Mouse (Mus musculus) MN1 (cell line): ENCODE results near the gene Ppm1h.

Experiments
- DNase-seq: peaks from one replicate; pipeline ENCODE4 v3.0.0-alpha.2; 2016; ENCODE audit warnings: low spot score

Gene Ppm1h

DNA sequence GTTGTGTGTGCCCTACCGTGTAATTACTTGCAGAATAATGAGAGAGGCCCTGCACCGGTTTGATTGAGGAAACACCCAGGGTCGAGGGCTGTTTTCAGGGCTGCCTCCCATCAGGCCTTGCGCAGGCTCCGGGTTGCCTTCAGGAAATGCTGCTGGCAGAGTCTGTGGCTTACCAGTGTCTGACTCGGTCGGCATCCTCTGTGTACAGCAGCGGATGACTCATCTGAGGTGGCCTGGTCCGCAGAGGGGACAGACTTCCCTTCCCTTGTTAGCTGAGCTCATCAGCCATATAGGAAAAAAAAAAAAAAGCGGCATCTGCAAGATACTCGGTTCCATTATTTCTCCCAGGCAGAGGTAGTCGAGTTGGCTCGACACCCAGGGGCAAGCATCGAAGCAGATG, 136.5 kb downstream of the Ppm1h start:
- peak; percentile 96 for DNase-seq

DNA sequence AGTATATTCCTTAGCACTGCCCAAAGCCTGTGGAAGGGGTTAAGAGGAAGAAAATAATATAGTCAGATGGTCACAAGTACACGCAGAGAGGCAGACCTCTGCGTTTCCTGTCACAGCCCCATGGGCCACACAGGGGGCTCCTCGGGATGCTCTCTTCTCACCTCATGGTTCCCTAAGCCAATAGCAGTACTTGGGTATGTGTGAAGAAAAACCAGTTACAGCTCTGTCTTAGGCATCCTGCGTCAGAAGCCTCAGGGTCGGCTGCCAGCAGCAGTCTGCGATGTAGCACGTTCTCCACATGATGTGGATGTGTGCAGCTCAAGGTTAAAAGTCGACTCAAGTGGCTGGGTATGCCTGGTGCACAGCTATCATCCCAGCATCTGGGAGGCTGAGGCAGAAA, 139.2 kb downstream of the Ppm1h start:
- DNase-seq, result no peak

DNA sequence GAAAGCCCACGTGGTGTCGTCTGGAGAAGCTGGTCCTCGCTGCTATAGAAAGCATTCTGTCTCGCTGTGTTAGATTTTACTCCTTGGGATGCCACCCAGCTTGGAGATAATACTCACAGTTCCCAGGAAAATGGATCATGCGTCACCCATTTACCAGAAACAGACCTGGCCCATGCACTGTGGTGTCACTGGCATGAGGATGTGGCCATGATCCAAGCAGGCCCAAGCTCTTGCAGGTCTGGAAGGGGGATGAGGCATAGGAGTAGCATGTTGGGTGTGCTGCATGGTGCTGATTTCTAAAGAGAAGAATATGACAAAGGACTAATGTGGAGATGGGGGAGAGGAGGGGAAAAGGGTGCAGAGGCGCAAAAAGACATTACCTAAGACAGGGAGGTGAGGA, 141.2 kb downstream of the Ppm1h start:
- DNase-seq, result no peak

DNA sequence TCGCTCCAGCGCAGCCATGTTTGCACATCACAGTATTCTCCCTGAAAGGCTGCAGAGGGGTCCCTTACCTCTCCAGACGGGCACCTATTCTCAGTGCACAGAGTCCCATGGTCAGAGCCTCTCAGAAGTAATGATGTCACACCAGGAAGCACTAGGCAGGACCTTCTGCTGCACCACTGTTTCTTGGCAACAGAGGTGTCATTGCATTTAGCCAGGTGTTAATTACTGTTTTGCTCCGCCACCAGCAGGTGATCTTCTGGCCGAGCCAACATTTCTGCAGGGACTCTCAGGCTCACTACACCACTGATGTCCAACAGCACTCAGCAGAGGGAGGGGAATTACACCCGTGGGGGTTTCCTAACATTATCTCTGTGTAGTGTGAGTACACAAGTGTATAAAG, 143.0 kb downstream of the Ppm1h start:
- DNase-seq, result no peak

DNA sequence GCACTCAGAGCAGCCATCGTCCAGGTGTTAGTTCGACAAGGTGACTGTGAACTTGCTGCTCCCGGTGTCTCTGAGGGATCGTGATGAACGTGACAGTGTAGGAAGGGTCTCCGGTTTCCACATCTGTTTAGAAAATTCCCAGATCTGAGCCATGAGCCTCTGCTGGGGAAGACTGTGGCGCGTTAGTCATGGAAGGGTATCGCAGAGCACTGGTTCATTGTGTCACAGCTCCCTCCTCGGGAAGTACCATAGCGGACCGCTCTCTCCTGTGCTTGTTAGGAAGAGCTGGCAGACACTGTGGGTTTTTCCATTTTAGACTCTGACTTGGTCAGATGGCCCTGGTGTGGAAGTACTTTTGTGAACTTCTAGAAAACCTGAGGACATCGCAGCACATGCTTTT, 145.1 kb downstream of the Ppm1h start:
- DNase-seq, result no peak

DNA sequence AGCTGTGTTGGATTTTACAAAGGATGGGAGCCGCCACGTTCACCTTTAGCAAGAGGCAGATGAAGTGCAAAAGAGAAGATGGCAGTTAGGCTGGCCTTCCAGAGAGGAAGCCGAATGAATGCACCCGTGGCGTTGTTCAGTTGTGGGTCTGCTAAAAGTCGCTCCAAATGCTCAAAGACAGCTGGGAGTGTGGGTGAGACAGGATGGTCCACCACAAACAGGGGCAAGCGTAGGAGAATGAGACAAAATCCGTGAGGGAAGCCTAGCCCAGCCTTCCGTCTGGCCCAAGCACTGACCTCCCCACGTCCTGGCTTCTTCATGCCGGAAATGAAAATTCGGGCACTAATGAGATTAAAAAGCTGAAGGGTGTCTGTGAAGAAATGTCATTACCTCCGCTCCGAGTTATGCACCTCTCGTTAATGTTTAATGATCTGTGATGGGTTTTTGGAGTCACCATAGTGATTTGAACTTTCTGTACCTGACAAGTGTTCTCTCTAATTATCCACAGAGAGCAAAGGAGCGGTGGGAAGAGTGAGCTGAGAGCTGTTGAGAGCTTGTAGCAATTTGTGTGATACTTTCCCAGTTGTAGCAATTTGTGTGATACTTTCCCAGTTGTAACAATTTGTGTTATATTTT, 148.3 kb downstream of the Ppm1h start:
- DNase-seq, result no peak

DNA sequence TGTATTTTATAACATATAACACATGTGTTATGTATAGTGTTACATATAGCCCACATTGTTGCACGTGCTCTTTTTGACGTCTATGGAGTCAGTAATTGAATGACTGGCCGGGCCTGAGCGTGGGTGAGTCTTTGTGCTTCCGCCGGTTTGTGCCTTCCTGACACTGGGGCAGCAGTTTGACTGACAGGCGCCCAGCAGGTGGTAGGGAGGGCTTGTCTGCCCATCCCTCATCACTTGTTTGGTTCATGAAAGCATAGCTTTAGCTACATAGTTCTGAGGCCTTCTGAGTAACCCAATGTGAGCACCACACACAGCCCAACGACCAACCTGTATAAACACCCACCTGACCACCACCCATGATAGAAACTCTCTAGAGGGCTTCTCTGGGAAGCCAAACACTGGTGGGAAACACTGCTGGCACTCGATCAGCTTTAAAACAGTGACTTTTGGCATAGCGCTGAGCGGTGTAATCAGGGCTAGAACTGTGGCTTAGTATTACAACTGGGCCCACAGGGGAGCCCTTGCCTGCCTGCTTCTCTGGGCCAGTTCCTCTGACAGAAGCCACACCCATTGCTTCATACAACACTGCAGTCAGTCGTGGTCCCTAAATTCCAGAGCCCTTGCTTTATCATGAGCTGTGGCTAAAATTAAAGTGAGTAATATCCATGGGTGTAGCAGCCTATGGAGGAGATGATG, 149.3 kb downstream of the Ppm1h start:
- DNase-seq, result no peak

DNA sequence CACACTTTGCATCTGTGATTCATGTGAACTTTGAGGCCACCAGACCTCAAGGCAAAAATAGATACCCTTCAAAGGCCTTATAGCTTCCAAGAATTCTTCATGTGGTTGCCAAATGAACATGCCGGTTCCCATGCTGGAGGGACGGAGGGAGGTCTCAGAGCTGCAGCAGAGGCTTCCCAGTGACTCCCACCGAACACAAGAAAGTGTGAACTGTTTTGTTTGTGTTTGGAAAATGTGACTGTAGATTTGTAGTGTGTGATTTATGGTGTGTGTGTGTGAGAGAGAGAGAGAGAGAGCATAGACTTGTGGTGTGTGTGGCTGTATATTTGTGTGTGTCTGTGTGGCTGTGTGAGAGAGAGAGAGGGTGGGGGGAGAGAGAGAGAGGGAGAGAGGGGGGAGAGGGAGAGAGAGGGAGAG, 151.2 kb downstream of the Ppm1h start:
- no peak for DNase-seq

DNA sequence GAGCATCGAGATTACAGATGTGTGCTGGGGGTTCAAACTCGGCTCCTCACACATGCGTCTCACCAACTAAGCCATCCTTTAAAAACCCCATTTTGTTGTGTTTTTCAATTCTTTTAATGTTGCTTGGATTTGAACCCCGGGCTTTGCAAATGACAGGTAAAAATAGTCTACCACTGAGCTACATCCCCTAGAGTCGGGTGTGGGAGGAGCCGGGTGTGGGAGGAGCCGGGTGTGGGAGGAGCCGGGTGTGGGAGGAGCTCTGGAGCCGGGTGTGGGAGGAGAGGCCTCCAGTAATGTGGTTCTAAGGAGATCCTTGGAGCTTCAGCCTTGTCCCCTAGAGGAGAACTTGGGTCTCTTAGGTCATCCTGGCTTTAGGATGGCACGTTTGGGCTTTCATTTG, 152.1 kb downstream of the Ppm1h start:
- no peak for DNase-seq

DNA sequence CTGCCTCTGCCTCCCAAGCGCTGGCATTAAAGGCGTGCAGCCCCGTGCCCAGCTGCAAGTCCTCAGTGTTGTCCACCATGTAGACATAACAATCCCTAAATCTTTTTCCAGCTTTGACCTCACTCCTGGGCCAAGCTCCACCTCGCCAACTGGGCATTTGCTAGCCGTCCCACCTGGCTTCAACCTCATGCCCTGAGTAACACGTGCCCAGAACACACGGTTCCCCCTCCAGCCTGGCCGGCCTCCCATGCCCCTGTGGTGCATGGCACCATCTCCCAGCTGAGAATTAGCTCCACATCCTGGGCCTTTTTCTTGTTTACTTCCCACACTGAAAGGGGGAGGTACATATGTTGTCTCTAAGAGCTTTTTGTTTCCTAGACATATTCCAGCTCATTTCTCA, 163.5 kb downstream of the Ppm1h start:
- no peak for DNase-seq

DNA sequence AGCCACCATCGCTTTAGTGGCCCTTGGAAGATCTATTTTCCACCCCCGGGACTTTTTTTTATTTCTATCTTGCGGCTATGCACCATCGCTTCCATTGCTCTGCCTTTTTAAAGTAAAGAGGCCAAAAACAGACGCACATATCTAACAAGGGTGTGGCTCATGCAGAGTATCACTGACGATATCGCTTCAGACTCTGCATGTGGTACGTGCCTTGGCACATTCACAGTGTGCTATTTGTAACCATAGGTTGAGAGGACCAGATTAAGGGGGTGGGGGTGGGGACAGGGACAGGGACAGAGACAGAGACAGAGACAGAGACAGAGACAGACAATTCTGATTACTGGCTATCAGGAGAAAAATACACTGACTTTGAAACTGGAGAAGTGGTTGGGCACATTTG, 164.4 kb downstream of the Ppm1h start:
- no peak for DNase-seq

DNA sequence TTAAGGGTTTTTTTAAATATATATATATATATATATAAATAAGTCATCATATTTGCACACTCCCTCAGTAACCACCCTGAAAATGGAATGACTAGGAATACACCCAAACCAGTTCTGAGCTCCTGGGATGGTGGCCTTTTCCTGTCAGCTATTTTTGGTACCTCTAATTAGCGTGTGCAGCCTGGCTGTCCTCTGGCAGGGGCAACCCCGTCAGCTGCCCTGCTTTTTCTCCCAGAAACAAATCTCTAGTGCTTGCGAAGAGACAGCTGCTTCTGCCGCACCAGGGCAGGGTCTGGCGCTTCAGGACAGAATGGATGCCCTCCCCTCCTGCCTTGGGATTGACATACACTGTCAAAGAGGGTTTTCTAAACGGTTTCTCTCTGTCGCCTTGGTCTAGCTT, 166.9 kb downstream of the Ppm1h start:
- DNase-seq, result peak; percentile 55

DNA sequence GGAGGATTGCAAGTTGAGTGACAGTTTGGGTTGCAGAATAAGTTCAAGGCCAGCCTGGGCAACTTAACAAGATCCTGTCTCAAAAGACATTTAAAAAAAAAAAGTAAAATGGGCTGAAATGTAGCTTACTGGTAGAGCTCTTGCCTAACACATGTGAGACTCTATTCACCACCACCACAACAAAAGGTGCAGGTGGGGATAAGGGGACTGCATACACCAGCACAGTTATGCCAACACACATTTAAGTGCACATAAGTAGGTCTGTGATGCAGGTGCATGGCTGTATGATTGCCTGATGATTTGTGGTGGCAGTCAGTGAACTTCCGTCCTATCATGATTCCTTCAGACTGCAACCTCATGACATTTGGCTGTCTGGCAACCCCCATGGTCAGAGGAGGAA, 167.9 kb downstream of the Ppm1h start:
- DNase-seq, result no peak

DNA sequence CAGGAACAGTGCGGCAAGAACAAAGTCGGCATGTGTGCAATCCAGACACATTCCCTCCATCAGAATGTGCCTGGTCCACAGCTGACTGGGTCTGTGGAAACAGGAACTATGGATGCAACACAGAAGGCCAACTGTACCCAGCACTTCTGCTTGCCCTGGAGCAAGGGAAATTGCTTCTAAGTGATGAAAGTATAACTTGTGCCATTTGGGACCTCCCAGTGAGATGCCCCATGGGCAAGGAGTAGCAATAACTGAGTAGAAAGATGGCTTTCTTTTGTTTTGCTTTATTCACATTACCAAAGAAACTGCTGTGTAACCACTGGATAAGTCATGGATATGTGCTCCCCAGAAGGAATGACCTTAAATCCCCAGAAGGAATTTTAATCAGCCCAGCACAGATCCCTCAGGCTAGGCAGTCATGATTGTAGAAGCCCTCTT, 169.5 kb downstream of the Ppm1h start:
- no peak for DNase-seq

DNA sequence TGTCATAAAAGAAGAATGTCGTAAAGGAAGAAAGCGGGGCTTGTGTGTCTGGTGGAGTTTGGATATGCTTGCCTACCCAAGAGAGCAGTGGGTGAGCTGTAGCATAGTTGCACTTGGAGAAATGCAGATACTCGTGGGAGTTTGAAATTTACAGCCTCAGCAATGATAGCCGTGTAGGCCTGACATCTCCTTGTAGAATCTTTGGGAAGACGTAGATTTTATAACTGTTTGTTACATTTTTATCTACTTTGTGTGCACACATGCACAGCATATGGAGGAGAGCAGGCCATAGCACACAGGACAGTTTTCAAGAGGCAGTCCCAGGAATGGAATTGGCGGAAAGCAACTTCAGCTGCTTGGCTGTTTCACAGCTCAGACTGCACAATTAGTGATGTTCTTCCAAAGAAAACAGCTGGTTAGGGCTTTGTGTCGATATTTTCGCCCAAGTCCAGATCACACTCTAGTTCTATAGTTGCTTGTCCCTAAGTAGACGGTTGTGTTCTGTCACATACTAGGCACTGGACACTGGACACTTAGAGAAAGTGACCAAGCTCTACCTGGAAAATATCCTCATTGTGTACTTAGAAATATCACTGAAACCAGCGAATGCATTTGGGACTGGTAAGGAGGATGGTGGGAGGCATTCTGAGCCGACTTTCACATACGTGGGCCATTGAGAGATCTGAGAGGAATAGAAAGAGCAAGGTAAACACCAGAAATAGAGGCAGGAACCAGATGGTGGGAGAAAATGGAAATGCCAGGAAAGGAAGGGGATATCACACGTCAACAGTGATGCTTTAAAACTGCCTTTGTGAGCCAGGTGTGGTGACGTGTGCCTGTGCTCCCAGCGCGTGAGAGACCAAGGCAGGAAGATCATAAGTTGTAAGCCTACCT, 173.0 kb downstream of the Ppm1h start:
- no peak for DNase-seq

DNA sequence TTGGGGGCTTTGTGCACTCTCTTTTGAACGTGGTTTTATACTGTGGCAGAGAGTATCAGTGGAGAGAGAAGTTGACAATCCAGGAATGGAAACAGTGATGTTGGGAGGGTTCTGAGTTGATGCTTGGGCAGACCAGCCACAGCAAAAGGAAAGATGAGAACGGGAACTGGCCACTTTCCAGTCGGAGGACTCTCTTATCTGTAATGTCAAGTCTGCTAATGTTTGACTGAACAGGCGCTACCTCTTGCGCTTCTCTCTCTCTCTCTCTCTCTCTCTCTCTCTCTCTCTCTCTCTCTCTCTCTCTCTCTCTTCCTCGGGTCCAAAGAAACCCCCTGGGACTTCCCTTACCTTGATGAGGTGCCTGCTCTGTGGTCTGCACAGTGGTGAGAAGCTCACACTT, 176.0 kb downstream of the Ppm1h start:
- no peak for DNase-seq

DNA sequence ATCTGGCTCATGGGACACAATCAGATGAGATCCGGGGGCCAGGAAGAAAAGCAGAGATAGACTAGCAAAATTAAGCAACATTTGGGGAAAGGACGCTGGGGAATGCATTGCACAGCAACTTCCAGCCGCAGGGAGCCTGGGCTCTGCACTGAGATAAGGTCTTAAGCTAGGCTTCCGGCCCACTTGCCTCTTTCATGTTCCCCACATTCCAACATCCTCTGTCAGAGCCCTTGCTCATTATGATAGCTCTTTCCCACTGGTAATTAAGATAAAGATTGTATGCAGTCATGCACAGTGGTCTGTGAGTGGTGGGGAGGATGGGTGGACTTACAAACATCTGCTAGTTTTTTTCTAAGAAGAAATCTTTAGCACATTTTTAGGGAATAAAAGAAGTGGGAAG, 176.6 kb downstream of the Ppm1h start:
- peak; percentile 50 for DNase-seq

DNA sequence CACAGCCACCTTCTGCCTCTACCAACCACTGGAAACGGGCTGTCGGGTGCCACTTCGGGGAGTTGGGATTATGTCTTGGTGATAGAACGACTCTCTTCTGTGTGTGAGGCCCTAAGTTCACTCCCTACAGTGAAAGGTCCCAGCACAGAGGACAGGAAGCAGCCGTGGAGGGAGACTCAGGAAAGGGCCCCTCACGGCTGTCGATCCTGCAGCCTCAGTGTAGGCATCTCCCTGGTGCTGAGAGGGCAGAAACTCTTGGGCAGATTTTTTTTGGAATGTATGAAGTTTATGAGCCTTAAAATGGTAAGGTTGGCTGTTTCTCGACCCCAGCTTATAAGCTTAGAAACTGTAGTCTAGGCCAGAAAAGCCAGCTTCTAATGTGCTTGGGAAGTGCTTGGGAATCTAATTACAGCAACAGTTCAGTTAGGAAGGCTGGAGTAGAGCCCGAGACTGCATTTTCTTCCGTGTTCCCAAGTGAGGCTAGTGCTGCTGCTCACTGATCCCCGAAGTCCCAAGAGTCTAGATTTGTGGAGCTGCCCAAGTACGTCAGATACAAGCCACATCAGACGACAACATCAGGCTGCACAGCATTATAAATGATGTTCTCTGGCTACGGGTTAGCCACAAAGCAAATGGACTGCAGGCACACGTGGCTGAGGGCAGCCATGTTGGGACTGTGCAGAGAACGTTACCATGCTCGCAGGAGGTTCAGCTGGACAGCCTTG, 177.6 kb downstream of the Ppm1h start:
- peak; percentile 56 for DNase-seq

DNA sequence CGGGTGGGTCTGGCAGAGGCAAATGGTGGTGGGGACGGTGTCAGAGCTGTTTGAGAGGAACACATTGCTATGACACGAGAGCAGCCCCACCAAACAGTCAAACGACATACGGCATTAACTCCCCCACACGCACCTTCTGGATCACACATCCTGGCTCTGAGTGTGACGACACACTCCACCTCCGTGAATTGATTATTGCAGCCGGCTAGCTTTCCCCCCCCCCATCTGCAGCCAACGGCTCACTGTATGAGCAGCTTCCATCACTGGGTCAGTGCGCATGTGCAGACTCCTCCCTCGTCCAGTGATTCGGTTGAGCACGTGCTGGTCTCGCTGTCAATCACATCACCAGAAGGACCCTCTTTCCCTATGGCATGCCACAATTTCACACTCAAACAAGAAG, 178.6 kb downstream of the Ppm1h start:
- DNase-seq, result no peak

DNA sequence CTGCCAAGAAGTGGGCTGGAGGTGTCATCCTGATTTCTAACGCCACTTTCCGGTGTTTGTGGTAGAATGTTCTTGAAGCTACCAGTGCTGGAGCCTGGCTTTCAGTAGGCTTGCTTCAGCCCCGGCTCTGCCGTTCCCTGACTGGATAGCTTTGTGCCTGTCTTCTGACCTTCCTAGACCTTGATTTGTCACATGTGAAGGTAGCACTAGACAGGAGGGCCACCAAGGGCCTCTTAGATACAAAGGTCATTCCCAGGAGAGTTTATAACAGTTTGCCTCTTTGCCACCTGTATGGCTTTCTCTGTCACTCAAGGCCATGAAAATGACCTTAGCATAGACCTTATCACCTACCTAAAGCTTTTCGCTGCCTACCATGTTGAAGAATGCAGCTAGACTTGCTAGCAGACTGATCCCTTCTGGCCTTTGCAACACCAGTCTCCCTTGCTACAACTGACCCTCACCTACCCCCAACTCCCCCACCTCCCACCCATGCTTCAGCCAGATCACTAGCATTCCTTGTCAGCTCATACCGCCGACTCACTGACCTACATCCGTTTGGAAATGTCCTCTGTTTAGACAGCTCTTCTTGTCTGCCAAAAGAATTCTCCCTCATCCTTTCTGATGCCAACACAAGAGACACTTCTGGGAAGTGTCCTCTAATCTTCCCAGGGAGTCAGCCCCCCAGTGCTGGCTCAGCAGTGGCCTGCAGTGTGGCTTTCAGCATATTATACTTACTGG, 180.5 kb downstream of the Ppm1h start:
- DNase-seq, result no peak

DNA sequence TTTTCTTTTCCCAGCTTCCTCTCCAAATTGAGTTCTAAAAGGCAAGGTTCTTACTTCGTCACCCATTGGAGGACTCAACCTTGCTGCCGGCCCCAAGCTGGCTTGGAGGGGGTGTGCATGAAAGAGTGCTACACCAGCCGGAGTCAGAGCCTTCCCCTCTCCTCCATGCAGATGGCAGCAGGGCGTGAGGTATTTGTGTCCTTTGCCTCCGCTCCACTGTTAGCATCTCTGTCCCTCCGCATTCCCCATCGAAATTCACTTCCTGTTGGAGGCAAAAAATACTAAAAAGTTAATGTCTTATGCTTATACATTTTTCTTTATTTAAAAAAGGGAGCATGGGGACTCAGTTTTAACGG, 181.1 kb downstream of the Ppm1h start:
- no peak for DNase-seq

DNA sequence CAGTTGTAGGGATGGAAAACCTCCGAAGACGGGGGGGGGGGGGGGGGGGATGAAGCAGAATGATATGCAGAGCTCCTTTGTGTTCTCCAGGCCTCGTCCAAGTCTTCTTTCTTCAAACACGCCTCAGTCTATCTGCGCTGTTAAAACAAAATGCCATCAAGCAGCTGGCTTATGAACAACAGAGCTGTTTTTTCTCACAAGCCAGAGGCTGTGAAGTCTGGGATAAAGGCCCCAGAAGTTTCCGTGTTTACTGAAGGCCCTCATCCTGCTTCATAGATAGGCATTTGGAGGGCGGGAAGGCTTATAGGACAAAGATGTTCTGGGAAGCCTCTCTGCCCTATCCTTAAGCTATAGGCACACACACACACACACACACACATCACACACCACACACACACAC, 181.5 kb downstream of the Ppm1h start:
- no peak for DNase-seq
